Mouse (Mus musculus): ENCODE data around the gene Tns3. TPM values are rescaled to one million over a fixed set of nuclear protein-coding genes. Genes with fewer than 3 reads are reported as not detected.
A peak's percentile ranks its signal among the peaks of the same experiment; 100 is the strongest.

The Tns3 gene
- polyA plus RNA-seq, 1 experiment from 2014 or later: 21.1 TPM

GRCm38 (mm10) chr11:8450540-8450939 lies 213.8 kb downstream of the Tns3 start:
- Histone ChIP-seq H3K4me1 (replicated peaks) (peaks cover 5% of the 10 kb centered on the region; the same call in 1 of the 2 replicates), H3K27ac (no peak overlapping the region), H3K9me3 (no peaks in the 10 kb centered on the region), H3K9ac (no peak overlapping the region), H3K4me2 (replicated peaks) (no peak overlapping the region), H3K36me3 (peaks cover 24% of the 10 kb centered on the region), H3K4me3 (replicated peaks) (no peak overlapping the region), H3K27me3 (replicated peaks) (no peaks in the 10 kb centered on the region)
- 80% methylated on average over 4 of the region's 4 CpGs for WGBS
- ATAC-seq: no peak

DNA sequence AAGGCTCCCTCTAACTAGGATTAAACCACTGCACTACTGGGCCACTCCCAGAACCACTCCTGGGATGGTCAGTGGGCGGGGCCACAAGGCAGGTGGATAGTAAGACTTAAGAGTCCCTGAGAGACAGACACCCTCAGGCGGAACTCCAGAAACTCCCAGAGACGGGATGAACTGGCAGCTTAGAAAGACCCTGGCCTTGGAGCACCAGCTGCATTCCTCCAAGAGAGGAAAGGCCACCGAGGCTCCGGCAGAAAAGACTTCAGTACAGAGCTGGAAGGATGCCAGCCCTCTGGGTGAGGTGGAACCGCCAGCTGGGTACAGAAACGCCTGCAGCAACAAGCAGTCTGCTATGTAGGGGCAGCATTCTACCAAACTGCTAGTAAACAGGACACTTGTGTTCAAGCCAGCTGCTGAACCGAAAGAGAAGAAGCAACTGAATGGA lies 218.4 kb downstream of the Tns3 start:
- peaks cover 42% of the 10 kb centered on the region for H3K36me3 ChIP-seq
- WGBS: 43% methylated on average over 8 of the region's 8 CpGs
- peak; percentile 64 for ATAC-seq

GRCm38 (mm10) chr11:8444759-8445422 lies 219.4 kb downstream of the Tns3 start:
- ATAC-seq: no peak
- 88% methylated on average over 13 of the region's 13 CpGs for WGBS

More for the DNA sequence above, 218.4 kb downstream of the Tns3 start:
- H3K9ac ChIP-seq: no peak overlapping the region
- H3K27me3 ChIP-seq (replicated peaks): no peaks in the 10 kb centered on the region
- peak overlapping the region; percentile 60 for H3K27ac ChIP-seq
- H3K9me3 ChIP-seq: no peaks in the 10 kb centered on the region
- peaks cover 5% of the 10 kb centered on the region; the same call in 1 of the 2 replicates for H3K4me1 ChIP-seq (replicated peaks)
- no peak overlapping the region for H3K4me3 ChIP-seq (replicated peaks)
- H3K4me2 ChIP-seq (replicated peaks): no peak overlapping the region

DNA sequence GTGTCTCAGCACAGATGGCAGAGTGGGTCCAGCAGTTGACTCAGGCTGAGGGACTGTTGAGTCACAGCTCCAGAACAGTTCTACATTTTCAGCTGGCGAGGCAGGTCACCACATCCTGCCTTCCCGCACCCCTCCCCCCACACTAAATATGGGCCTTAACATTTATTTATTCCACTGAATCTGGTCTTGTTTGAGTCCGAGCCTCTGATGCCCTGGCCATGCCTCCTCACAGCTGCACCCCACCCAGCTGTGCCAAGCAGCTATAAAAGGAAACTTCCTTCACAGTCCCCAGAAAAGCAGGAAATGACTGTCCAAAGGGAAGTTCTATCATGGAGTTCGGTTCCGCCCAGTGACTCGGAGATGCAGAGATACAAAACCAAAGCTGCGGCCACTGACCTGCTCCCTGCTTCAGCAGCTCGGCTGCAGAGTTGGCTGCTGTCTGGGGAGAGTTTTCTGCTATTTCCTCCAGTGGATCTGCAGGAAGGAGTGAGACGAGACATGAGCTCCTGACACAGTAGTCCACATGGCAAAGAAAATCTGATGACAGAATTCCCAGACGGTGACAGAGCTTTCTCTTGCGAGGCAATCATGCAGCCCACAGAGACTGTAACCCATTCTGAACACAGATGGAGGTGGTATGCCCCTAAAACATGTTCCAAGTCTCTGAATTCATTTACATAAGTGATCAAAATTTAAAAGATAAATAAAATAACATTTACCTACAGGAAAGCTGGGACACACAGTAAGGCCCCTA lies 220.6 kb downstream of the Tns3 start:
- H3K4me2 ChIP-seq (replicated peaks): no peak overlapping the region
- H3K27me3 ChIP-seq (replicated peaks): no peaks in the 10 kb centered on the region
- H3K4me3 ChIP-seq (replicated peaks): no peak overlapping the region
- 0 out of 2 replicates have a peak overlapping the region, but pooled peaks have one; percentile 6 for H3K27ac ChIP-seq
- H3K9ac ChIP-seq: no peak overlapping the region
- peaks cover 33% of the 10 kb centered on the region for H3K36me3 ChIP-seq
- ATAC-seq: no peak
- no peaks in the 10 kb centered on the region for H3K9me3 ChIP-seq
- WGBS: 73% methylated on average over 11 of the region's 11 CpGs
- peaks cover 5% of the 10 kb centered on the region; the same call in 1 of the 2 replicates for H3K4me1 ChIP-seq (replicated peaks)

More at GRCm38 (mm10) chr11:8444759-8445422, 219.4 kb downstream of the Tns3 start:
- peaks cover 5% of the 10 kb centered on the region; the same call in 1 of the 2 replicates for H3K4me1 ChIP-seq (replicated peaks)
- no peaks in the 10 kb centered on the region for H3K9me3 ChIP-seq
- H3K36me3 ChIP-seq: peaks cover 34% of the 10 kb centered on the region
- H3K27ac ChIP-seq: no peak overlapping the region
- no peaks in the 10 kb centered on the region for H3K27me3 ChIP-seq (replicated peaks)
- H3K9ac ChIP-seq: no peak overlapping the region
- H3K4me2 ChIP-seq (replicated peaks): no peak overlapping the region
- no peak overlapping the region for H3K4me3 ChIP-seq (replicated peaks)

- ATAC-seq: no peak
- no peaks in the 10 kb centered on the region for H3K9me3 ChIP-seq
- H3K36me3 ChIP-seq: peaks cover 35% of the 10 kb centered on the region
- no peak overlapping the region for H3K4me3 ChIP-seq (replicated peaks)
- H3K27me3 ChIP-seq (replicated peaks): no peaks in the 10 kb centered on the region
- WGBS: 94% methylated on average over 2 of the region's 2 CpGs
- H3K27ac ChIP-seq: no peak overlapping the region
- no peak overlapping the region for H3K4me2 ChIP-seq (replicated peaks)
- H3K4me1 ChIP-seq (replicated peaks): peaks cover under 1% of the 10 kb centered on the region; the same call in 1 of the 2 replicates
- no peak overlapping the region for H3K9ac ChIP-seq
Observed at GRCm38 (mm10) chr11:8440706-8441105, 223.6 kb downstream of the Tns3 start.

- no peak overlapping the region for H3K4me3 ChIP-seq (replicated peaks)
- peaks cover 33% of the 10 kb centered on the region for H3K36me3 ChIP-seq
- no peaks in the 10 kb centered on the region for H3K4me1 ChIP-seq (replicated peaks)
- H3K27me3 ChIP-seq (replicated peaks): no peaks in the 10 kb centered on the region
- ATAC-seq: no peak
- no peaks in the 10 kb centered on the region for H3K9me3 ChIP-seq
- 95% methylated on average over 5 of the region's 5 CpGs for WGBS
- no peak overlapping the region for H3K27ac ChIP-seq
- no peak overlapping the region for H3K9ac ChIP-seq
- no peak overlapping the region for H3K4me2 ChIP-seq (replicated peaks)
Observed at GRCm38 (mm10) chr11:8440221-8440620, 224.1 kb downstream of the Tns3 start.

GRCm38 (mm10) chr11:8439035-8439434 lies 225.3 kb downstream of the Tns3 start:
- H3K27me3 ChIP-seq (replicated peaks): no peaks in the 10 kb centered on the region
- no peaks in the 10 kb centered on the region for H3K9me3 ChIP-seq
- peaks cover 40% of the 10 kb centered on the region for H3K36me3 ChIP-seq
- no peak for ATAC-seq
- H3K4me2 ChIP-seq (replicated peaks): no peak overlapping the region
- H3K27ac ChIP-seq: no peak overlapping the region
- WGBS: 88% methylated on average over 9 of the region's 9 CpGs
- no peak overlapping the region for H3K9ac ChIP-seq
- H3K4me3 ChIP-seq (replicated peaks): no peak overlapping the region
- H3K4me1 ChIP-seq (replicated peaks): no peaks in the 10 kb centered on the region

- Histone ChIP-seq H3K9ac (no peak overlapping the region), H3K9me3 (no peaks in the 10 kb centered on the region), H3K27ac (no peak overlapping the region), H3K36me3 (peaks cover 43% of the 10 kb centered on the region), H3K27me3 (replicated peaks) (no peaks in the 10 kb centered on the region), H3K4me3 (replicated peaks) (no peak overlapping the region), H3K4me2 (replicated peaks) (no peak overlapping the region), H3K4me1 (replicated peaks) (no peaks in the 10 kb centered on the region)
- WGBS: 93% methylated on average over 4 of the region's 4 CpGs
- ATAC-seq: no peak
Observed at GRCm38 (mm10) chr11:8438269-8438668, 226.1 kb downstream of the Tns3 start.

DNA sequence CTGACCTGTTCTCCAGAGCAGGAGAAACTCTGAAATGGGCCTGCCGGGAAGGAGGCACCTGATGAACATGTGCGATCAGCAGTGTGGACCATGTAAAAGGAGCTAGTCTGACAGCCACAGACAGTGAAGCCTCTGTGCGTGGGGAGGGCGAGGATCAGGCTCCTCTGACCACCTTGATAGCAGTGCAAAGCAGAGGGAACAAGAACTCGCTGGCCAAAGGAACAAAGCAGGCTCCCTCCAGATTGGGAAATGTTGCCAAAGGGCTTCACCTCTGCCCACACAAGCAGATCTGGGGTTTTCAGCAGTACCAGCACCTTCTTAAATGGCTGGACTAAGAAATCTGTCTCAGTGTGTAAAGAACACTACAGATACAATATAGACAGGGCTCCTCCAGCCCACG lies 229.2 kb downstream of the Tns3 start:
- no peak overlapping the region for H3K4me3 ChIP-seq (replicated peaks)
- ATAC-seq: no peak
- H3K36me3 ChIP-seq: peaks cover 51% of the 10 kb centered on the region
- WGBS: 94% methylated on average over 6 of the region's 6 CpGs
- no peaks in the 10 kb centered on the region for H3K9me3 ChIP-seq
- H3K27ac ChIP-seq: no peak overlapping the region
- no peak overlapping the region for H3K4me2 ChIP-seq (replicated peaks)
- H3K9ac ChIP-seq: no peak overlapping the region
- H3K27me3 ChIP-seq (replicated peaks): no peaks in the 10 kb centered on the region
- H3K4me1 ChIP-seq (replicated peaks): no peaks in the 10 kb centered on the region

DNA sequence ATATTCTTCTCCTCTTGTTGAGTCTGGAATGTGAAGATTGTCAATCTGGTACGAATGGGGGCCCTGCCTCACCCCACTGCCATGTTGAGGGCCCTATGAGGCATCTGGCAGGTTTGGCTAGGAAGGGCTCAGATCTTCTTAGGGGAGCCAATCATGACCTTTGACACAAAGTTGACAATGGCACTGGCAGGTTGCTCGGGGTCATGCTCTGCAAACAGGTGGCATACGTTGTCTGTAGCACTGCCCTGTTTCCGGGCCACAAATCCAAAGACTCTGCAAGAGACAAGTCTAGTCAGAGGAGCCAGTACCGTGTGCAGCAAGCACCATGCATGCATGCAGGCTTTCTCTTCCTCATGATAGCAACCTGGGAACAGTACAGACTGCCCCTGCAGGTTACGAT lies 230.0 kb downstream of the Tns3 start:
- Histone ChIP-seq H3K27ac (no peak overlapping the region), H3K27me3 (replicated peaks) (no peaks in the 10 kb centered on the region), H3K4me3 (replicated peaks) (no peak overlapping the region), H3K9me3 (no peaks in the 10 kb centered on the region), H3K4me2 (replicated peaks) (no peak overlapping the region), H3K4me1 (replicated peaks) (no peaks in the 10 kb centered on the region), H3K9ac (no peak overlapping the region), H3K36me3 (peaks cover 51% of the 10 kb centered on the region)
- 80% methylated on average over 6 of the region's 6 CpGs for WGBS
- no peak for ATAC-seq

DNA sequence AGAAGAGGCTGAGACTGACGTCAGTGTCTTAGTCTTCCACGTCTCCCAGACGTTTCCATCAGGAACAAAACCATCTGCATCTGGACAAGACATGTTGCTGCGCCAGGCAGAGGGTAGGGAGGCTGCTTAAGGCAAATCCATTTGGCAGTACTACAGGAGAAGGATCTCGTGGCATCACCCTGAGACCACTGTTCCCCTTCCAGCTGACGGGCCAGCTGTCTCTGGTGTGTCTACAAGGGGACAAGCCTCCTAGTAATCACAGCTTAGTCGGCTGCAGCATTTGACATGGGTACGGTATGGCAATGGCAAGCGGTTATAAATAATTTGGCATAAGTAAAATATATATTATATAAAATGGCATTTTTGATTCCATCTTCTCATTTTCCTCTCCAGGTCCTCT lies 230.9 kb downstream of the Tns3 start:
- no peak overlapping the region for H3K9ac ChIP-seq
- peaks cover 46% of the 10 kb centered on the region for H3K36me3 ChIP-seq
- WGBS: 88% methylated on average over 9 of the region's 9 CpGs
- H3K4me2 ChIP-seq (replicated peaks): no peak overlapping the region
- no peaks in the 10 kb centered on the region for H3K9me3 ChIP-seq
- no peaks in the 10 kb centered on the region for H3K27me3 ChIP-seq (replicated peaks)
- H3K4me3 ChIP-seq (replicated peaks): no peak overlapping the region
- no peaks in the 10 kb centered on the region for H3K4me1 ChIP-seq (replicated peaks)
- no peak overlapping the region for H3K27ac ChIP-seq
- ATAC-seq: no peak

GRCm38 (mm10) chr11:8432941-8433340 lies 231.4 kb downstream of the Tns3 start:
- ATAC-seq: no peak
- Histone ChIP-seq H3K4me1 (replicated peaks) (no peaks in the 10 kb centered on the region), H3K4me2 (replicated peaks) (no peak overlapping the region), H3K36me3 (peaks cover 45% of the 10 kb centered on the region), H3K9me3 (no peaks in the 10 kb centered on the region), H3K9ac (no peak overlapping the region), H3K27ac (no peak overlapping the region), H3K27me3 (replicated peaks) (no peaks in the 10 kb centered on the region), H3K4me3 (replicated peaks) (no peak overlapping the region)
- WGBS: 90% methylated on average over 8 of the region's 8 CpGs
